Mouse (Mus musculus) c-Kit-positive CD71-negative TER-119-negative erythroid progenitor cells, embryonic 14.5 days (primary cell): ENCODE data around the gene Antxr2.

Experiments used
- DNase-seq: peaks from one replicate; pipeline ENCODE4 v3.0.0-alpha.2; 2013; ENCODE audit warnings: low read depth

Antxr2 gene

GRCm38 (mm10) chr5:97835418-97835817, 195.4 kb downstream of the Antxr2 start:
- DNase-seq: no peak

DNA sequence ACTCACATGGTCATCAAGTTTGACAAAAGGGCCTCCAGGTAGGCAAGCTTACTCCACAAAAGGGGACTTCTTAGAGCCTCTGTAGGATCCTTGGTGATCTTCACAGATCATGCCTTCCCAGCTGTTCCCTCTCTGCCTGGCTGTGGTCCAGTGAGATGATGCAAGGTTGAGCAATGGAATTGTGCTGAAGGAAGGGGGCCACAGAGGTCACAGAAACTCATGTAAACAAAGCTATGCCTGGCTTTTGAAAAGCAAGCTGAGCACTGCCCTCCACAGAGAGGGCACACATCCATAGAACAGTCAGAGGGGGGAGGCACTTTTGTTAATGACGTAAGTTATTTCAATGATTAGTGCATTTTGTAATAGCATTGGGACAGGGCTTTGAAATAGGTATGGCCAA, 196.1 kb downstream of the Antxr2 start:
- DNase-seq: no peak
